8 mouse cellular contexts compared by ENCODE assay signal in genomic region chr13:100616181-100617087, GRCm38 (mm10). TPM values are rescaled to one million over a fixed set of nuclear protein-coding genes. Genes with fewer than 3 reads are reported as not detected.
DNase-seq lines count a peak whose midpoint lies in the region; ATAC-seq and TF ChIP-seq lines count a peak whose summit lies in the region.

Gene Marveld2, minus strand, starts transcription at chr13:100616971.

- no peaks in the 10 kb centered on the region; the same call in 1 of the 2 replicates for H3K4me1 ChIP-seq in bone marrow, adult 2 months (ENCODE audit: control insufficient read depth, insufficient read depth, low read length)
- no peaks in the 10 kb centered on the region for H3K4me1 ChIP-seq in lung, embryonic 14.5 days (ENCODE audit: insufficient read depth)
- peaks cover 3% of the 10 kb centered on the region; the same call in 1 of the 2 replicates for H3K4me1 ChIP-seq in neural tube, embryonic 15.5 days
- H3K4me1 ChIP-seq in thymus, adult 2 months (replicated peaks; ENCODE audit: control insufficient read depth, insufficient read depth, low read length), result 0 out of 2 replicates have a peak, but pooled peaks cover 4% of the 10 kb centered on the region

- H3K9ac ChIP-seq in lung, embryonic 14.5 days, result peak within 1 kb of the TSS; percentile 60
- H3K9ac ChIP-seq in neural tube, embryonic 15.5 days (replicated peaks), result peak within 1 kb of the TSS; percentile 51

- peak; percentile 69 for DNase-seq in CD4-positive helper T cell, adult 2 months (ENCODE audit: low read depth, low spot score)
- DNase-seq in heart, postnatal 10 days, result peak; percentile 31 to 43
- DNase-seq in kidney, postnatal 25 days, result peak; percentile 75 to 86
- DNase-seq in lung, embryonic 14.5 days, result peak; percentile 64
- DNase-seq in thymus, adult 2 months, result peak; percentile 36

- no peak for TF ChIP-seq CTCF in bone marrow, adult 2 months (IDR thresholded peaks at IDR 0.05; ENCODE audit: control insufficient read depth, insufficient read depth, low read length)
- no peak for TF ChIP-seq CTCF in lung, embryonic 14.5 days (IDR thresholded peaks at IDR 0.05; ENCODE audit: low read depth)
- TF ChIP-seq CTCF in thymus, adult 2 months (IDR thresholded peaks at IDR 0.05; ENCODE audit: borderline replicate concordance, control insufficient read depth, extremely low read depth, insufficient read depth, low read length, poor library complexity), result no peak

- peaks cover 36% of the 10 kb centered on the region for H3K36me3 ChIP-seq in lung, embryonic 14.5 days (ENCODE audit: insufficient read depth)
- peaks cover 34% of the 10 kb centered on the region for H3K36me3 ChIP-seq in neural tube, embryonic 15.5 days
- peaks cover 16% of the 10 kb centered on the region for H3K36me3 ChIP-seq in thymus, adult 2 months (ENCODE audit: control insufficient read depth, insufficient read depth, low read length)

- H3K4me3 ChIP-seq in bone marrow, adult 2 months (replicated peaks; ENCODE audit: control insufficient read depth, low read depth, low read length), result peak within 1 kb of the TSS; percentile 64
- peak within 1 kb of the TSS; percentile 56 for H3K4me3 ChIP-seq in lung, embryonic 14.5 days (ENCODE audit: low read depth, low read length)
- H3K4me3 ChIP-seq in neural tube, embryonic 15.5 days (replicated peaks), result peak within 1 kb of the TSS; percentile 48
- peak within 1 kb of the TSS; percentile 49 for H3K4me3 ChIP-seq in thymus, adult 2 months (ENCODE audit: control insufficient read depth, insufficient read depth, low read length)

- H3K27me3 ChIP-seq in lung, embryonic 14.5 days (ENCODE audit: insufficient read depth, low read length), result peaks cover 9% of the 10 kb centered on the region; the same call in 1 of the 2 replicates
- H3K27me3 ChIP-seq in neural tube, embryonic 15.5 days (replicated peaks), result peaks cover 14% of the 10 kb centered on the region
- H3K27me3 ChIP-seq in thymus, adult 2 months (ENCODE audit: control insufficient read depth, insufficient read depth, low read length), result peaks cover 3% of the 10 kb centered on the region; the same call in 1 of the 2 replicates

- 3% methylated on average over 77 of the region's 77 CpGs for WGBS in bone marrow, adult 2 months
- 4% methylated on average over 77 of the region's 77 CpGs for WGBS in lung, embryonic 14.5 days
- WGBS in neural tube, embryonic 15.5 days, result 4% methylated on average over 68 of the region's 77 CpGs
- 6% methylated on average over 77 of the region's 77 CpGs for WGBS in thymus, adult 2 months

- no peaks in the 10 kb centered on the region for H3K9me3 ChIP-seq in lung, embryonic 14.5 days (ENCODE audit: low read depth, low read length)
- no peaks in the 10 kb centered on the region for H3K9me3 ChIP-seq in neural tube, embryonic 15.5 days (replicated peaks)

- H3K27ac ChIP-seq in bone marrow, adult 2 months (ENCODE audit: control insufficient read depth, insufficient read depth, low read depth, low read length, poor library complexity), result 0 out of 2 replicates have a peak within 1 kb of the TSS, but pooled peaks have one; percentile 27
- peak within 1 kb of the TSS; percentile 74 for H3K27ac ChIP-seq in lung, embryonic 14.5 days (ENCODE audit: low read depth)
- H3K27ac ChIP-seq in neural tube, embryonic 15.5 days (replicated peaks), result no peak within 1 kb of the TSS
- no peak within 1 kb of the TSS for H3K27ac ChIP-seq in thymus, adult 2 months (ENCODE audit: control insufficient read depth, insufficient read depth, low read length)

- ATAC-seq in erythroblast, adult 5-6 weeks (replicated peaks; ENCODE audit: low FRiP score, poor library complexity, severe bottlenecking), result peak; percentile 90
- ATAC-seq in lung, embryonic 14.5 days (ENCODE audit: insufficient read depth), result peak; percentile 88
- ATAC-seq in neural tube, embryonic 15.5 days (ENCODE audit: low FRiP score), result peak; percentile 49; the same call in 1 of the 2 replicates

- peak within 1 kb of the TSS; percentile 73 for H3K4me2 ChIP-seq in lung, embryonic 14.5 days
- peak within 1 kb of the TSS; percentile 80 for H3K4me2 ChIP-seq in neural tube, embryonic 15.5 days

- no peak for TF ChIP-seq POLR2A in bone marrow, adult 2 months (IDR thresholded peaks at IDR 0.05; ENCODE audit: borderline replicate concordance, control insufficient read depth, low read depth, low read length)
- no peak for TF ChIP-seq POLR2A in thymus, adult 2 months (IDR thresholded peaks at IDR 0.05; ENCODE audit: control insufficient read depth, extremely low read depth, insufficient read depth, low read length, poor library complexity)

- intact Hi-C loops in heart, postnatal 10 days (cut with DNase I), result loop anchor here (5.0 kb wide), 1 partner anchor 124 kb away; the partner anchor contains the start of gene Gtf2h2

RNA-seq across cellular contexts. Expression of gene Marveld2, which starts in this region (rescaled TPM):
- polyA plus RNA-seq in bone marrow, adult 2 months (2011; ENCODE audit: insufficient read depth, insufficient read length, low replicate concordance, missing spikeins), result 1.4 TPM in 1 of 2 replicates, not detected in the other
- 0.63 TPM in 1 of 2 replicates, not detected in the other for total RNA-seq in erythroblast, adult 5-6 weeks (2015; ENCODE audit: low replicate concordance)
- 0.26 TPM in 1 of 2 replicates, not detected in the other for total RNA-seq in erythroblast, adult 5-6 weeks (2017; ENCODE audit: low replicate concordance)
- 1 to 10 TPM; 1.1 to 1.4 TPM for total RNA-seq in heart, postnatal 10 days (2021)
- 11.8 and 12.7 TPM in 2 replicates for polyA plus RNA-seq in lung, embryonic 14.5 days (2014; fragmentation: Nextera tagmentation; extraction: Ambion mirVana)
- polyA plus RNA-seq in neural tube, embryonic 15.5 days (2015; fragmentation: Nextera tagmentation; extraction: Ambion mirVana), result 2.5 and 4.9 TPM in 2 replicates
- polyA plus RNA-seq in thymus, adult 2 months (2012; rRNA removed), result 2.0 and 2.2 TPM in 2 replicates

Comparison
In these comparisons a context has a peak if more than half of its experiments do, and no peak if none do; other contexts are left out.
1. Peak in ATAC-seq in erythroblast, adult 5-6 weeks; RNA of the gene not detected or under 1 TPM.
2. H3K27ac ChIP-seq: peak in bone marrow, adult 2 months (single experiment) and lung, embryonic 14.5 days (single experiment); none in neural tube, embryonic 15.5 days (single experiment) and thymus, adult 2 months (single experiment).
3. Peak in every context shown above with its lines, with median percentiles within 50 percentile points of each other: DNase-seq, H3K4me3 ChIP-seq and ATAC-seq.